Mouse (Mus musculus) liver, embryonic 14.5 days (tissue): ENCODE data around the gene Trio. TPM values are rescaled to one million over a fixed set of nuclear protein-coding genes. Genes with fewer than 3 reads are reported as not detected.

ENCODE experiments used
- ATAC-seq: fragments of 200-750 bp; cut with Nextera tagmentation; 2 replicates; pipeline ENCODE4 v1.8.0; 2017; ENCODE audit warnings: moderate number of reproducible peaks, mild to moderate bottlenecking, moderate library complexity; ENCODE audit not compliant: insufficient read depth
- DNase-seq, 3 experiments: peaks; one replicate each; pipeline ENCODE4 v3.0.0-alpha.2; 2012 to 2013; ENCODE audit warnings: low read depth in 3 of 3, low spot score in 3 of 3
- H3K27ac ChIP-seq: fragments of 300-500 bp; sonication (generic); 2 replicates; pipeline ENCODE4 v1.5.1; 2014; ENCODE audit warnings: moderate library complexity, mild to moderate bottlenecking, control low read depth, inconsistent platforms
- H3K27me3 ChIP-seq: fragments of 300-500 bp; sonication (generic); 2 replicates; pipeline ENCODE4 v1.6.1; 2014; ENCODE audit warnings: mild to moderate bottlenecking, low read length, moderate library complexity; ENCODE audit not compliant: control insufficient read depth, insufficient read depth
- H3K36me3 ChIP-seq: fragments of 300-500 bp; sonication (generic); replicated peaks from 2 replicates; pipeline ENCODE4 v1.6.1; 2014; ENCODE audit warnings: low read depth; ENCODE audit not compliant: control insufficient read depth, insufficient read depth
- H3K4me1 ChIP-seq, 2 experiments: fragments of 200-500 bp in 1 of 2; fragments of 300-500 bp in 1 of 2; sonication (generic) in 1 of 2; replicated peaks; 2 replicates each; pipeline ENCODE4 v1.6.1; 2012 to 2014; ENCODE audit warnings: antibody characterized with exemption in 1 of 2, inconsistent platforms in 1 of 2, low read length in 1 of 2; ENCODE audit not compliant: control insufficient read depth in 2 of 2, insufficient read depth in 2 of 2
- H3K4me2 ChIP-seq: fragments of 300-500 bp; sonication (generic); 2 replicates; pipeline ENCODE4 v1.6.1; 2014; ENCODE audit warnings: low read depth, mild to moderate bottlenecking, control low read depth, moderate library complexity
- H3K4me3 ChIP-seq, 2 experiments: fragments of 200-500 bp in 1 of 2; fragments of 300-500 bp in 1 of 2; sonication (generic) in 1 of 2; 2 replicates each; pipeline ENCODE4 v1.5.1; 2012 to 2014; ENCODE audit warnings: low read depth in 2 of 2, low read length in 2 of 2, mild to moderate bottlenecking in 2 of 2, control low read depth in 1 of 2, inconsistent platforms in 1 of 2, moderate library complexity in 1 of 2; ENCODE audit not compliant: insufficient read depth in 1 of 2
- H3K9ac ChIP-seq: fragments of 300-500 bp; sonication (generic); replicated peaks from 2 replicates; pipeline ENCODE4 v1.6.1; 2014; ENCODE audit warnings: mild to moderate bottlenecking, control low read depth, moderate library complexity
- H3K9me3 ChIP-seq: fragments of 300-500 bp; sonication (generic); 2 replicates; pipeline ENCODE4 v1.6.1; 2016; ENCODE audit warnings: low read length, mixed read lengths; ENCODE audit not compliant: control insufficient read depth
- CTCF ChIP-seq: IDR thresholded peaks from 2 replicates; pipeline ENCODE4 v1.5.1; 2016; ENCODE audit warnings: antibody characterized with exemption, low read depth, control low read depth
- EP300 ChIP-seq: IDR thresholded peaks from 2 replicates; pipeline ENCODE4 v1.6.1; 2016; ENCODE audit warnings: antibody characterized with exemption, low read depth
- WGBS: fragments of 180-500 bp; shearing (Covaris S2); extraction: QIAGEN DNeasy Blood & Tissue Kit; methylation state at CpG from one replicate; pipeline ENCODE4 v1.1.7; 2014; ENCODE audit not compliant: insufficient replicate concordance; 5-methylcytosine and 5-hydroxymethylcytosine counted together
- polyA plus RNA-seq, 2 experiments: library from polyadenylated mRNA; depleted of rRNA in 1 of 2; stranded (reverse) in 1 of 2; unstranded in 1 of 2; fragments of >200 nt; fragmentation: Nextera tagmentation in 1 of 2; extraction: Ambion mirVana in 1 of 2; gene quantifications; 2 replicates each; pipeline versions ENCODE4 v1.2.1 to v1.2.3; 2012 to 2014

Trio gene
- polyA plus RNA-seq, 2 experiments: 2.6 to 6.0 TPM

GRCm38 (mm10) chr15:27857242-27857641 lies 168.4 kb downstream of the Trio start:
- H3K9me3 ChIP-seq: no peaks in the 10 kb centered on the region
- H3K27ac ChIP-seq: no peak overlapping the region
- no peaks in the 10 kb centered on the region; a peak in 1 of 4 replicates for H3K4me1 ChIP-seq
- TF ChIP-seq CTCF: no peak
- no peak for TF ChIP-seq EP300
- H3K4me2 ChIP-seq: no peak overlapping the region
- 56% methylated on average over 7 of the region's 7 CpGs for WGBS
- no peak overlapping the region for H3K4me3 ChIP-seq
- H3K27me3 ChIP-seq: no peaks in the 10 kb centered on the region
- no peak overlapping the region for H3K9ac ChIP-seq
- DNase-seq: no peak
- no peaks in the 10 kb centered on the region for H3K36me3 ChIP-seq
- no peak for ATAC-seq

GRCm38 (mm10) chr15:27856050-27856787 lies 169.4 kb downstream of the Trio start:
- Histone ChIP-seq H3K9ac (no peak overlapping the region), H3K4me1 (no peaks in the 10 kb centered on the region; a peak in 1 of 4 replicates), H3K27ac (no peak overlapping the region), H3K9me3 (no peaks in the 10 kb centered on the region), H3K4me3 (peak overlapping the region; percentile 40 to 46), H3K27me3 (no peaks in the 10 kb centered on the region), H3K36me3 (no peaks in the 10 kb centered on the region), H3K4me2 (peak overlapping the region; percentile 53)
- 10% methylated on average over 29 of the region's 29 CpGs for WGBS
- ATAC-seq: peak; percentile 71
- DNase-seq: no peak
- TF ChIP-seq CTCF: peak; percentile 78
- no peak for TF ChIP-seq EP300

GRCm38 (mm10) chr15:27851312-27851711 lies 174.3 kb downstream of the Trio start:
- ATAC-seq (no peak), DNase-seq (no peak)
- no peak overlapping the region for H3K9ac ChIP-seq
- no peak overlapping the region for H3K27ac ChIP-seq
- H3K36me3 ChIP-seq: no peaks in the 10 kb centered on the region
- 71% methylated on average over 6 of the region's 6 CpGs for WGBS
- no peaks in the 10 kb centered on the region for H3K9me3 ChIP-seq
- TF ChIP-seq CTCF: no peak
- TF ChIP-seq EP300: no peak
- no peak overlapping the region for H3K4me3 ChIP-seq
- no peaks in the 10 kb centered on the region for H3K27me3 ChIP-seq
- no peak overlapping the region for H3K4me2 ChIP-seq
- H3K4me1 ChIP-seq: no peaks in the 10 kb centered on the region

GRCm38 (mm10) chr15:27850904-27851303 lies 174.7 kb downstream of the Trio start:
- H3K36me3 ChIP-seq: no peaks in the 10 kb centered on the region
- no peaks in the 10 kb centered on the region for H3K4me1 ChIP-seq
- H3K9me3 ChIP-seq: no peaks in the 10 kb centered on the region
- ATAC-seq (no peak), DNase-seq (no peak)
- no peak overlapping the region for H3K4me3 ChIP-seq
- H3K27me3 ChIP-seq: no peaks in the 10 kb centered on the region
- no peak overlapping the region for H3K9ac ChIP-seq
- H3K4me2 ChIP-seq: no peak overlapping the region
- TF ChIP-seq CTCF: peak; percentile 75
- no peak for TF ChIP-seq EP300
- no peak overlapping the region for H3K27ac ChIP-seq
- whole genome bisulfite sequencing: 78% methylated on average over 14 of the region's 14 CpGs

GRCm38 (mm10) chr15:27849910-27850309 lies 175.7 kb downstream of the Trio start:
- no peak overlapping the region for H3K27ac ChIP-seq
- TF ChIP-seq EP300: no peak
- no peak for TF ChIP-seq CTCF
- H3K27me3 ChIP-seq: no peaks in the 10 kb centered on the region
- DNase-seq: no peak
- H3K9ac ChIP-seq: no peak overlapping the region
- no peaks in the 10 kb centered on the region for H3K9me3 ChIP-seq
- no peaks in the 10 kb centered on the region for H3K36me3 ChIP-seq
- no peaks in the 10 kb centered on the region for H3K4me1 ChIP-seq
- no peak overlapping the region for H3K4me3 ChIP-seq
- 72% methylated on average over 4 of the region's 4 CpGs for WGBS
- ATAC-seq: no peak
- H3K4me2 ChIP-seq: no peak overlapping the region
